Mouse (Mus musculus) WW6 (cell line): Measurements from ENCODE around the gene Mknk1.

Experiments used
- DNase-seq: peaks from one replicate; pipeline ENCODE4 v3.0.0-alpha.2; 2013; ENCODE audit warnings: low read depth, low spot score

Gene Mknk1

GRCm38 (mm10) chr4:115890553-115890952 lies 51.6 kb downstream of the Mknk1 start, which contains the start of gene 6430628N08Rik:
6430628N08Rik (plus strand) TSS chr4:115890665.
- DNase-seq = no peak

GRCm38 (mm10) chr4:115894281-115894680 lies 55.3 kb downstream of the Mknk1 start:
- no peak for DNase-seq

- no peak for DNase-seq
These were observed 59.1 kb downstream of the Mknk1 start for GRCm38 (mm10) chr4:115897901-115898631.

- no peak for DNase-seq
These were observed 63.8 kb downstream of the Mknk1 start for GRCm38 (mm10) chr4:115902816-115903215.

- no peak for DNase-seq
These were observed 65.4 kb downstream of the Mknk1 start for GRCm38 (mm10) chr4:115904375-115904774.

GRCm38 (mm10) chr4:115905701-115906100 lies 66.7 kb downstream of the Mknk1 start:
- DNase-seq = no peak

- DNase-seq = no peak
These were observed 67.8 kb downstream of the Mknk1 start for GRCm38 (mm10) chr4:115906791-115907190.

- no peak for DNase-seq
These were observed 69.0 kb downstream of the Mknk1 start for GRCm38 (mm10) chr4:115907994-115908393.

GRCm38 (mm10) chr4:115908641-115909040 lies 69.6 kb downstream of the Mknk1 start:
- no peak for DNase-seq

GRCm38 (mm10) chr4:115911586-115911985 lies 72.6 kb downstream of the Mknk1 start:
- DNase-seq = no peak

- DNase-seq = no peak
These were observed 80.9 kb downstream of the Mknk1 start for GRCm38 (mm10) chr4:115919911-115920310.

- DNase-seq = no peak
These were observed 83.7 kb downstream of the Mknk1 start for GRCm38 (mm10) chr4:115922688-115923087.

GRCm38 (mm10) chr4:115923262-115923880 lies 84.4 kb downstream of the Mknk1 start:
- no peak for DNase-seq

GRCm38 (mm10) chr4:115927637-115928036 lies 88.6 kb downstream of the Mknk1 start:
- no peak for DNase-seq
